Mouse (Mus musculus): ENCODE results near the gene H2-Eb1.
"Not testable (repeated sequence)": the region's sequence is repeated elsewhere in the genome, so short reads cannot be mapped to it uniquely, and the experiment has no call there.

H2-Eb1 gene

GRCm38 (mm10) chr17:34288131-34288530, 17.5 kb upstream of the H2-Eb1 start:
- no peak for DNase-seq (ENCODE audit: low spot score in 2 of 2)

GRCm38 (mm10) chr17:34291609-34292008, 14.1 kb upstream of the H2-Eb1 start:
- peak; percentile 82 to 91 for DNase-seq (ENCODE audit: low spot score in 2 of 2)

GRCm38 (mm10) chr17:34292570-34292969, 13.1 kb upstream of the H2-Eb1 start:
- DNase-seq (ENCODE audit: low spot score in 2 of 2), result no peak

- DNase-seq (ENCODE audit: low spot score in 2 of 2), result peak; percentile 68 to 92
Measured at GRCm38 (mm10) chr17:34293533-34293932, 12.1 kb upstream of the H2-Eb1 start.

DNA sequence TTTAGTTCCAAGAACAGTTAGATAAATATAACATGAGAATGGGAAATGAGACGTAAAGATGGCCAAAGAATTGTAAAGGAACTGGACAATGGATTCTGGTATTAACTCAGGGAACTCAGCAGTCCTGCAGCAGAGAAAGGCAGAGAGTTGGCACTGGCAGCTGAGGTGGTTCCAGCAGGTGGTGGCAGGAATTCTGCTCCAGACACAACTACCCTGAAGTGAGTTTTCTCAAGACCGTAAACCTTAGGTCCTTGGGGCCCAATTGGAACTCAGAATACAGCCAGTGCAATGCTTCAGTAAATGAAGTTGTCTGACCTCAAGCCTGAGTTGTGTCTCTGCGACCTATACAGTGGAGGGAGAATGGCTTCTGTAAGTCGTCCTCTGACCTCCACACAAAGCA, 11.4 kb upstream of the H2-Eb1 start:
- DNase-seq (ENCODE audit: low spot score in 2 of 2), result no peak

DNA sequence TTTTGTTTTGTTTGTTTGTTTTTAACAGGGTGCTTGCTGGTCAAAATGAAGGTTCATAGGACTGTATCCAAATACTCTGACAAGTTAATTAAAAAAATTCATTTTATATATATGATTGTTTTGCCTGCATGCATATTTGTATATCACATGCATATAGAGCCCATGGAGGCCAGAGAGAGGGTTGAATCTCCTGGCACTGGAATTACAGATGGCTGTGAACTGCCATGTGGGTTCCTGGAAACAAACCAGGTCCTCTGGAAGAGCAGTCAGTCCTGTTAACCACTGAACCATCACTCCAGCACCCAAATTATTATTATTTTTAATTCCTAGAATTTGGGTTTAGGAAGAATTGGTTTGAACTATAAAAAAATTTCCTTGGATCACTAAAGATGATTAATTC, 10.4 kb upstream of the H2-Eb1 start:
- peak in 1 of 2 experiments; percentile 14 for DNase-seq (ENCODE audit: low spot score in 2 of 2)

- peak; percentile 90 to 92 for DNase-seq (ENCODE audit: low spot score in 2 of 2)
Measured at GRCm38 (mm10) chr17:34295891-34296794, 9.5 kb upstream of the H2-Eb1 start.

DNA sequence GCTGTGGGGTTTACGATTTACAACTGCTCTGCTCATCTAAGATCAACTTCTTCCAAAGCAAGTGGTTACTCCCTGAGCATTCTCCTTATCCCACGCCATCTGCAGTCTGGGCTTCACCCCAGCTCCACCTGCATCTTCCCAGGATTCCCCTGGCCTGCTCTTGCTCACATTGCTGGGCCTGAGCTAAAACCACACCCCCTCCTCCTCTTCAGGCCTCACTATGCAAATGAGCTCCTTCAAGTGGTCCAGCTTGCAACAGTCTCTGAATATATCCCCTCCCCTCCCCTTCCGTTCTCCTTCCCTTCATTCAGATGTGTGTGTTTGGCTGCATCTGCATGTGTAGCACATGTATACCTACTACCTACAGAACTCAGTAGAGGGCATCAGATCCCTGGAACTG, 6.3 kb upstream of the H2-Eb1 start:
- DNase-seq (ENCODE audit: low spot score in 2 of 2), result peak in 1 of 2 experiments; percentile 72

DNA sequence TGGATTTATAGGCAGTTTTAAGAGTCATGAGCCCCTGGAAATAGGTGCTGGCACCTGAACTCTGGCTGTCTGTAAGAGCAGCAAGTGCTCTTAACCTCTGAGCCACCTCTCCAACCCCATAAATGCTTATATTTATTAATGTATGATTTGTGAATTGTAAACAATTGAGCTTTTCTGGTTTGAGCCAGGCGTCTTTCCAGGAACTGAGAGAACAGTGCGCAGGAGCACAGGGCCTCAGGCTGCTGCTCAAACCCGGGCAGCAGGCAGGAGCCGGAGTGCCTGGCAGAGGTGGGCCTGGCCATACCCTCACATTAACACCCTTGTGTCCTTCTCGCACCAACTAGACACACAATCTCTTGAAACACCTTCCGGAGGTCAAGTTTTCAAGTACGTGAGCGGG, 5.6 kb upstream of the H2-Eb1 start:
- DNase-seq (ENCODE audit: low spot score in 2 of 2), result no peak

GRCm38 (mm10) chr17:34300691-34301566, 4.7 kb upstream of the H2-Eb1 start:
- peak in 1 of 2 experiments; percentile 88 for DNase-seq (ENCODE audit: low spot score in 2 of 2)

DNA sequence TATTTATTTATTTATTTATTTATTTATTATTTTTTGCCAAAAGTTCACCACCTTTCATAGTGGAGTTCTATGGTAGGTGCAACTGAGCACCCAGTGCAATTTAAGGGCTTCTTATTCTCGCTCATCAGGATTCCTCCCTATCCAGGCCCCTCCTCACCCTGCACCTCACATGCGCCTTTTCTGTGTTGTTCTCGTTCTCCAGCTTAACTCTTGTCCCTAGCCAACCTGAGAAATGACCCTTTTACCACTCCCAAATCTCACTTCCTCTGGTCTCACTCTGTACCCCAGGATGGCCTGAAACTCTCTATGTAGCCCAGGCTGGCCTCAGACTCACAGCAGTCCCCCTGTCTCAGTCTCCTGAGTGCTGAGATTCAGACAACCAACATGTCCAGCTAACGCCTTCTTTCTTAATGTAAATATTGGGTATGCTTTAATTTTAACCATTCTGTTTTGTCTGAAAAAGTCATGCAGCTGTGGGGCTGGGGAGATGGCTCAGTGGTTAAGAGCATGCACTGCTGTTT, 3.9 kb upstream of the H2-Eb1 start:
- peak in 1 of 2 experiments; percentile 21 for DNase-seq (ENCODE audit: low spot score in 2 of 2)

DNA sequence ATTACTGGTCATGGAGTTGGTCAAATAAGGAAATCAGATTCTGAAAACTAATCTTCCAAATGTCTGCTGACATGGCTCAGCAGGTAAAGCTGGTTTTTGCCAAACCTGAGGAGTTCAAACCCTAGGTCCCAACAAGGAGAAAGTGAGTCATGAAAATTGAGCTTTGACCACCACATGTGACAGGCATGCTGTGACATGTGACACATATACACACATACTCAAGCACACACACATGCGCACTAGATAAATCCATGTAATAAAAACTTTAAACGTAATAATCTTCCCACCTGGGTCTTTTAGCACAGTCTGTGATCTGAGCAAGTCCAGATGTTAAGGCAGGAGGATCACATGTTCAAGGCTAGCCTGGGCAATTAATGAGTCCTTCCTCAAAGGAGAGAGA, 1.9 kb upstream of the H2-Eb1 start:
- peak in 1 of 2 experiments; percentile 3 for DNase-seq (ENCODE audit: low spot score in 2 of 2)

- peak; percentile 80 to 89 for DNase-seq (ENCODE audit: low spot score in 2 of 2)
Measured at GRCm38 (mm10) chr17:34304751-34305150, 916 bp upstream of the H2-Eb1 start.

GRCm38 (mm10) chr17:34306407-34306806, 740 bp downstream of the H2-Eb1 start:
- no peak for DNase-seq (ENCODE audit: low spot score in 2 of 2)

- no peak for DNase-seq (ENCODE audit: low spot score in 2 of 2)
Measured at GRCm38 (mm10) chr17:34307216-34307615, 1.5 kb downstream of the H2-Eb1 start.

DNA sequence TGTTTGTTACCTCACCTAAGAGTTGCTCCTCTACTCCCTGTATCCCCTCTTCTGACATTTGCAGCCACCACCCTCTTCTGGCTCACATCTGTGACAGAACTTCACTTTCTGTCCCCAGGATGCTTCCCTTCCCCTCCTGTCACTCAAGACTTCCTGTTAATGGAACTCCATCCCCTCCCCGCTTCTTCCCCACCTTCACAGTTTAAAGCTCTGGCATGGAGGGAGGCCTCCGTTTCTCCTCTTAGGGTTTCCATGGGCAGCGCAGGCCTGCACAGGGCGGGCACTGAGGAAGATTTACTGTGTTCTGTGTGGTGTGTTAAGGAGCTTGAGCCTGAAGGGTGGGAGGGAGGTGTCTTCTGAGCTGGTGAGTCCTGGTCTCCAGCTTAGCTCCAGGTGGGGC, 2.5 kb downstream of the H2-Eb1 start:
- no peak for DNase-seq (ENCODE audit: low spot score in 2 of 2)

DNA sequence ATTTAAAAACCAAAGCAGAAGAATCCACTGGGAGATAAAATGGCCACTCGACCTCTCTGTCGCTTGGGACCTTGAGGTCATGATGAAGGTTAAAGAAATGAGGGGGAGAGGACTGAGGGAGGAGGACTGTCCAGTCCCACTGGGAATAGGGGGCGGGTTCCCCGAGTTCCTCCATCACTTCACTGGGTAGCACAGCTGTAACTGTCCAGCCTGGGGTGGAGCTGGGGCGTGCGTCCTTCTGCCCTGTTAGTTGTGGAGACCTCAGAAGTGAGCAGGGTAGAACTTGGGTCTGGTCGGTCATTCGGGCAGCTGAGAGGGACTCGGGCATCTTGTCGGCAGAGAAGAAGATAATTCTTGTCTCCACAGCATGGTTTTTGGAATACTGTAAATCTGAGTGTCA, 3.6 kb downstream of the H2-Eb1 start:
- no peak for DNase-seq (ENCODE audit: low spot score in 2 of 2)

DNA sequence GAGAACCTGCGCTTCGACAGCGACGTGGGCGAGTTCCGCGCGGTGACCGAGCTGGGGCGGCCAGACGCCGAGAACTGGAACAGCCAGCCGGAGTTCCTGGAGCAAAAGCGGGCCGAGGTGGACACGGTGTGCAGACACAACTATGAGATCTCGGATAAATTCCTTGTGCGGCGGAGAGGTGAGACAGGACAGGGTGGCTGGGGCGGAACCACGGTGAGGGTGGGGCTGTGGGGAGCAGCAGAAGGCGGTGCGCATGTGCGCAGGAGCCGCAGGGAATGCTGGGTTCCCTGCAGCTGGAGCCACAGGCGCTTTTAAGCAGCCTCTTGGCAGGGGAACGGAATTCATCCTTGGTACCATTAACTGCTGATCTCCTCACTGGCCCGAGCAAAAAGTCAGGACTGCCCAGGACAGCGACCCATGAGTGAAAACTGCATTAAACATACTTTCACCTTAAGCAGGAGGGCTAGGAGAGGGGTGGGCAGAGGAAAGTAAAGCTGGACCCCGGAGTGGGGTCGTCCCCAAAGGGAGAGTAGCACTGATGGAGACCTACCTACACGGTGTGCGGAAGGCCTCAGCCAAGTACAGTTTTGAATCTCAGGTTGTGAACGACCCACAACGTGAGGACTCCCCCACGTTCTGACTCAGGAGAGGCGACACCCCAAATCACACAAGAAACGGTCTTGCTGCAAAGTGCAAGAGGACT, 4.2 kb downstream of the H2-Eb1 start:
- no peak for DNase-seq (ENCODE audit: low spot score in 2 of 2)

GRCm38 (mm10) chr17:34310526-34310925, 4.9 kb downstream of the H2-Eb1 start:
- not testable (repeated sequence) for DNase-seq (ENCODE audit: low spot score in 2 of 2)

DNA sequence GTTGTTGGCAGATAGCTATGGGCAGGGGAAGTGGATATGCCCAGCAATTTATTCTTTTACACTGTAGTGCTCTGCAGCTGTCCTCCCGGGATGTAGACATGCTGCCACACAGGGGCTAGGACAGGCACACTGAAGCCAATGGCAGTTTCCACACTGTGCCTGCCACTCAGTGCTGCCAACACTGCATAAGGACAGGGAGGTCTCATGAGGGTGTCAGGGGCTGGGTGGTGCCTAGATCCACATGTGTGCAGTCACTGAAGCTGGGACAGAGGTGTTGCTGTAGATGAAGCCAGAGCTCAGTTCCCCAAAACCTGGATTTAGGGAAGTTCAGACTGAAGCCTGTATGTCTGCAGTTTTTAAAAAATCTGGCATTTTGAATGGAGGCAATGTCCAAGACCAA, 6.5 kb downstream of the H2-Eb1 start:
- no peak for DNase-seq (ENCODE audit: low spot score in 2 of 2)

DNA sequence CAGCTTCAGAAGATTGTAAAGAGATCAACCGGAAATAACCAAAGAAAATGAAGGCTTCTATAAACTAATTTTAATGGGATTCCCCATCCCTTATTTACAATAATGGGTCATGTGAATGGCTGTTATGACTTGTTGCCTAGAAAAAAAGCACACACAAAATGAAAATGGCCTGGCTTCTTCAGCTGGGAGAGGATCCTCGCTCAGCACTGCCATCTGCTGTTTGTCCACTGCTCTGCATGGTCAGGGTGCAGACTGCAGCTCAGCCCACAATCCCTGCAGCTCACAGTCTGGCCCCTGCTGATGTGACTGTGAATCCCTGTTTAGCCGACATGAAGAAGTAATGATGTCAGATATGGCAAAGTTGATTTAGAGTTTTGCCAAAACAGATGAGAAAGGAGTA, 7.7 kb downstream of the H2-Eb1 start:
- DNase-seq (ENCODE audit: low spot score in 2 of 2), result peak; percentile 78 to 88

DNA sequence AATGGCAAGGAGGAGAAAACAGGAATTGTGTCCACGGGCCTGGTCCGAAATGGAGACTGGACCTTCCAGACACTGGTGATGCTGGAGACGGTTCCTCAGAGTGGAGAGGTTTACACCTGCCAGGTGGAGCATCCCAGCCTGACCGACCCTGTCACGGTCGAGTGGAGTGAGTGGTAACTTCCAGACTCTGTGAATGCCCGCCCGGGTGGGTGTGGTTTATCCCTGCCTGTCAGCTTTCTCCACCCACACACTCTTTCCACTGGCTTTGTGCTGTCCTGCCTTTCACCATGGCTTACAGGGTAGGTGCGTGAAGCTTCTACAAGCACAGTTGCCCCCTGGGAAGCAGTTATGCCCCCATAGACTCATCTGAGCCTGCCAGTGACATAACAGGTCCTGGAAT, 8.6 kb downstream of the H2-Eb1 start:
- no peak for DNase-seq (ENCODE audit: low spot score in 2 of 2)

Data from natural killer cell, adult 2 months (primary cell).